Mouse (Mus musculus) neural tube, embryonic 15.5 days (tissue): ENCODE data around the gene Wdr46. TPM values are rescaled to one million over a fixed set of nuclear protein-coding genes. Genes with fewer than 3 reads are reported as not detected.
A peak's percentile ranks its signal among the peaks of the same experiment; 100 is the strongest.
"Not testable (repeated sequence)": the region's sequence is repeated elsewhere in the genome, so short reads cannot be mapped to it uniquely, and the experiment has no call there.

Experiments
- ATAC-seq: fragments of 200-750 bp; cut with Nextera tagmentation; 2 replicates; pipeline ENCODE4 v1.8.0; 2017; ENCODE audit warnings: mild to moderate bottlenecking, moderate TSS enrichment, moderate library complexity; ENCODE audit not compliant: low FRiP score
- H3K27ac ChIP-seq: fragments of 300-500 bp; sonication (generic); replicated peaks from 2 replicates; pipeline ENCODE4 v1.5.1; 2015; ENCODE audit warnings: mild to moderate bottlenecking, inconsistent platforms
- H3K27me3 ChIP-seq: fragments of 300-500 bp; sonication (generic); replicated peaks from 2 replicates; pipeline ENCODE4 v1.6.1; 2015; ENCODE audit warnings: inconsistent platforms
- H3K36me3 ChIP-seq: fragments of 300-500 bp; sonication (generic); 2 replicates; pipeline ENCODE4 v1.6.1; 2015; ENCODE audit warnings: inconsistent platforms
- H3K4me1 ChIP-seq: fragments of 300-500 bp; sonication (generic); 2 replicates; pipeline ENCODE4 v1.6.1; 2015; ENCODE audit warnings: inconsistent platforms
- H3K4me2 ChIP-seq: fragments of 300-500 bp; sonication (generic); 2 replicates; pipeline ENCODE4 v1.6.1; 2015; ENCODE audit warnings: inconsistent platforms, mild to moderate bottlenecking, moderate library complexity
- H3K4me3 ChIP-seq: fragments of 300-500 bp; sonication (generic); replicated peaks from 2 replicates; pipeline ENCODE4 v1.5.1; 2015; ENCODE audit warnings: mild to moderate bottlenecking, inconsistent platforms
- H3K9ac ChIP-seq: fragments of 300-500 bp; sonication (generic); replicated peaks from 2 replicates; pipeline ENCODE4 v1.6.1; 2015; ENCODE audit warnings: mild to moderate bottlenecking, inconsistent platforms
- H3K9me3 ChIP-seq: fragments of 300-500 bp; sonication (generic); replicated peaks from 2 replicates; pipeline ENCODE4 v1.6.1; 2016; ENCODE audit warnings: inconsistent platforms
- WGBS: fragments of 180-500 bp; shearing (Covaris S2); methylation state at CpG from one replicate; pipeline ENCODE4 v1.1.7; 2015; ENCODE audit warnings: mixed read lengths; 5-methylcytosine and 5-hydroxymethylcytosine counted together
- polyA plus RNA-seq: library from polyadenylated mRNA; unstranded; fragments of >200 nt; fragmentation: Nextera tagmentation; extraction: Ambion mirVana; gene quantifications from 2 replicates; pipeline ENCODE4 v1.2.1, GENCODE M21; 2015

Gene Wdr46
- polyA plus RNA-seq, 1 experiment from 2014 or later, result 25.1 TPM

GRCm38 (mm10) chr17:33950131-33950625 is 9.7 kb downstream of the Wdr46 start:
- 74% methylated on average over 10 of the region's 10 CpGs for WGBS
- Histone ChIP-seq H3K27me3 (no peaks in the 10 kb centered on the region), H3K27ac (peak overlapping the region; percentile 94), H3K36me3 (peaks cover 50% of the 10 kb centered on the region), H3K4me2 (peak overlapping the region; percentile 96), H3K9ac (peak overlapping the region; percentile 77), H3K4me3 (peak overlapping the region; percentile 59), H3K4me1 (peaks cover 70% of the 10 kb centered on the region), H3K9me3 (no peaks in the 10 kb centered on the region)
- no peak for ATAC-seq

GRCm38 (mm10) chr17:33951021-33951946 is 10.8 kb downstream of the Wdr46 start, which contains the start of gene B3galt4:
TSS of gene B3galt4 (minus strand) at chr17:33951488.
- peak; percentile 80 for ATAC-seq
- no peaks in the 10 kb centered on the region for H3K9me3 ChIP-seq
- H3K4me3 ChIP-seq, result peak within 1 kb of the TSS; percentile 59
- peak within 1 kb of the TSS; percentile 94 for H3K27ac ChIP-seq
- peak within 1 kb of the TSS; percentile 96 for H3K4me2 ChIP-seq
- H3K36me3 ChIP-seq, result peaks cover 39% of the 10 kb centered on the region
- no peaks in the 10 kb centered on the region for H3K27me3 ChIP-seq
- peak within 1 kb of the TSS; percentile 77 for H3K9ac ChIP-seq
- peaks cover 71% of the 10 kb centered on the region for H3K4me1 ChIP-seq
- under 1% methylated on average over 45 of the region's 45 CpGs for WGBS

DNA sequence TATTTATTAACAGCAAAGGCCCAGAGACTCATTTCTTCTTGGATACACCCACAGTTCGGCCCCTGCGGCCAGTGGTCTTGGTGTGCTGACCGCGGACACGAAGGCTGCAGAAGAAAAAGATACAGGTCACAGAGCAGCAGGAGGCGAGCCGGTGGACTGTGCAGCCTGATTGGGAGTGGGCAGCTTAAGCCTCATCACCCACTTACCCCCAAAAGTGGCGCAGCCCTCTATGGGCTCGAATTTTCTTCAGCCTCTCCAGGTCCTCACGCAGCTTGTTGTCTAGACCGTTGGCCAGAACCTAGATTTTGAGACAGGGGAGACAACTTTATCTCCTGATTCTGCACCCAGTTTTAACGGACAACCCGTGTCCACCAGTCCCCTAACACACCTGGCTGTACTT is 11.6 kb downstream of the Wdr46 start:
- ATAC-seq, H3K27me3 ChIP-seq, H3K9ac ChIP-seq, H3K9me3 ChIP-seq: not testable (repeated sequence)
- peak overlapping the region; percentile 96 for H3K4me2 ChIP-seq
- H3K4me3 ChIP-seq, result peak overlapping the region; percentile 59
- 75% methylated on average over 13 of the region's 13 CpGs for WGBS
- peaks cover 36% of the 10 kb centered on the region for H3K36me3 ChIP-seq
- H3K4me1 ChIP-seq, result peaks cover 78% of the 10 kb centered on the region
- peak overlapping the region; percentile 94; the same call in 1 of the 2 replicates for H3K27ac ChIP-seq

DNA sequence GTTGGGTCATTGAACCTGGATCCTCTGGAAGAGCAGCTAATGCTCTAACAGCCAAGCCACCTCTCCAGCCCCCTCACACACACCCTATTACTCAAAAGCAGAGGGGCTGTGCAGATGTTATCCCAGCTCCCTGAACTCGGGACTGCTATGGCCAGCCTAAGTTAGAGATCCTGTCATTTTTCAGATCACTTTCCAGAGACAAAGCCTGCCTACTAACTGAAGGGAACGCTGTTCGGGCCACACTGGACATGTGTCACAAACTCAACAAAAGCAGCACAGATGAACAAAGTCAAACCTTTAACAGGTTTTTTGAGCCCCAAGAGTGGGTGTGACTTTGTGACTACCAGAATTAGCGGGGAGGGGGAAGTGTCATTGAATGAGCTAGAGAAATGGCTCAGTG is 12.4 kb downstream of the Wdr46 start:
- WGBS, result 80% methylated on average over 4 of the region's 4 CpGs
- peaks cover 31% of the 10 kb centered on the region for H3K36me3 ChIP-seq
- no peak for ATAC-seq
- peak overlapping the region; percentile 18; the same call in 1 of the 2 replicates for H3K9ac ChIP-seq
- H3K4me2 ChIP-seq, result no peak overlapping the region
- no peaks in the 10 kb centered on the region for H3K27me3 ChIP-seq
- H3K27ac ChIP-seq, result no peak overlapping the region
- H3K4me1 ChIP-seq, result peaks cover 85% of the 10 kb centered on the region
- H3K9me3 ChIP-seq, result no peaks in the 10 kb centered on the region
- no peak overlapping the region for H3K4me3 ChIP-seq

DNA sequence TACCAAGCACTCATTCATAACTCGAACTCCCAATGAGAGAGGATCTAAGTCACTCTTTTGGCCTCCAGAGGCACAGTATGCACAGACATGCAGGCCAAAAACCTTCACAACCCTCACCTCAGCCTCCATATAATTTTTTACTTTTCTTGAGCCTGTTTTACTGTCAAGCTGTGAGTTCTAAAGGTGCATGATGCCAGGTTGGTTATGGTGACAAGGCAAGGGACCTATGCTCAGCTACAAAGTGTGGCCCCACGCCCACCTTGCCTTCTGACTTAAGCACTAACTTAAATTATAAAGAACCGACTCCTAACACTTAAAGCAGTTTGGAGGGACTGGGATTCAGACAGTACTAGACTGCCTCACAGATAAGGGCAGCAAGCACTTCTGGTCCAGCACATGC is 12.8 kb downstream of the Wdr46 start:
- peaks cover 29% of the 10 kb centered on the region for H3K36me3 ChIP-seq
- H3K4me2 ChIP-seq, result peak overlapping the region; percentile 83; the same call in 1 of the 2 replicates
- H3K9ac ChIP-seq, result peak overlapping the region; percentile 18; the same call in 1 of the 2 replicates
- H3K4me3 ChIP-seq, result no peak overlapping the region
- ATAC-seq, result no peak
- peaks cover 83% of the 10 kb centered on the region for H3K4me1 ChIP-seq
- no peak overlapping the region for H3K27ac ChIP-seq
- no peaks in the 10 kb centered on the region for H3K9me3 ChIP-seq
- WGBS, result 82% methylated on average over 3 of the region's 3 CpGs
- H3K27me3 ChIP-seq, result no peaks in the 10 kb centered on the region

GRCm38 (mm10) chr17:33953961-33954565 is 13.6 kb downstream of the Wdr46 start:
- Histone ChIP-seq H3K9me3 (no peaks in the 10 kb centered on the region), H3K4me3 (peak overlapping the region; percentile 85), H3K36me3 (peaks cover 34% of the 10 kb centered on the region), H3K4me2 (peak overlapping the region; percentile 83), H3K27me3 (no peaks in the 10 kb centered on the region), H3K27ac (peak overlapping the region; percentile 89; the same call in 1 of the 2 replicates), H3K9ac (peak overlapping the region; percentile 90), H3K4me1 (peaks cover 75% of the 10 kb centered on the region)
- 34% methylated on average over 5 of the region's 5 CpGs for WGBS
- ATAC-seq, result no peak

- Histone ChIP-seq H3K4me3 (peak overlapping the region; percentile 85), H3K9me3 (no peaks in the 10 kb centered on the region), H3K36me3 (peaks cover 35% of the 10 kb centered on the region), H3K4me2 (peak overlapping the region; percentile 83), H3K9ac (peak overlapping the region; percentile 90), H3K27me3 (no peaks in the 10 kb centered on the region), H3K4me1 (peaks cover 67% of the 10 kb centered on the region), H3K27ac (peak overlapping the region; percentile 89)
- peak; percentile 29; the same call in 1 of the 2 replicates for ATAC-seq
- under 1% methylated on average over 33 of the region's 33 CpGs for WGBS
Observed at GRCm38 (mm10) chr17:33954646-33955554, 14.4 kb downstream of the Wdr46 start.

- ATAC-seq, result peak; percentile 90
- under 1% methylated on average over 50 of the region's 50 CpGs for WGBS
- Histone ChIP-seq H3K9ac (peak within 1 kb of the TSS; percentile 90), H3K9me3 (no peaks in the 10 kb centered on the region), H3K36me3 (peaks cover 40% of the 10 kb centered on the region), H3K4me1 (peaks cover 59% of the 10 kb centered on the region), H3K4me2 (peak within 1 kb of the TSS; percentile 84), H3K27me3 (no peaks in the 10 kb centered on the region), H3K4me3 (peak within 1 kb of the TSS; percentile 85), H3K27ac (peak within 1 kb of the TSS; percentile 95)
Observed at GRCm38 (mm10) chr17:33955555-33956214, 15.2 kb downstream of the Wdr46 start, which contains the start of the genes Vps52 and Rps18. TSS of gene Vps52 (plus strand) at chr17:33955812. TSS of gene Rps18 (minus strand) at chr17:33956001.

- H3K9me3 ChIP-seq, result no peaks in the 10 kb centered on the region
- peak overlapping the region; percentile 84 for H3K4me2 ChIP-seq
- peak overlapping the region; percentile 85 for H3K4me3 ChIP-seq
- peak overlapping the region; percentile 95 for H3K27ac ChIP-seq
- WGBS, result 7% methylated on average over 10 of the region's 10 CpGs
- H3K4me1 ChIP-seq, result peaks cover 53% of the 10 kb centered on the region
- H3K27me3 ChIP-seq, result no peaks in the 10 kb centered on the region
- ATAC-seq, result 0 out of 2 replicates have a peak, but pooled peaks have one; percentile 2
- peaks cover 46% of the 10 kb centered on the region for H3K36me3 ChIP-seq
- peak overlapping the region; percentile 83 for H3K9ac ChIP-seq
Observed at GRCm38 (mm10) chr17:33956336-33956735, 15.9 kb downstream of the Wdr46 start.

GRCm38 (mm10) chr17:33957493-33957892 is 17.0 kb downstream of the Wdr46 start:
- Histone ChIP-seq H3K4me1 (peaks cover 43% of the 10 kb centered on the region), H3K27ac (no peak overlapping the region), H3K27me3 (no peaks in the 10 kb centered on the region), H3K36me3 (peaks cover 53% of the 10 kb centered on the region), H3K4me3 (no peak overlapping the region), H3K9ac (no peak overlapping the region), H3K9me3 (no peaks in the 10 kb centered on the region), H3K4me2 (no peak overlapping the region)
- WGBS, result 92% methylated on average over 6 of the region's 6 CpGs
- ATAC-seq, result no peak
